Mouse (Mus musculus) brain, embryonic 14.5 days (tissue): ENCODE data around the gene Srpx2.

Experiments
- CTCF ChIP-seq: fragments of 200-500 bp; IDR thresholded peaks from 2 replicates; pipeline ENCODE4 v1.5.1; 2012; ENCODE audit warnings: inconsistent platforms, mild to moderate bottlenecking, moderate library complexity, borderline replicate concordance; ENCODE audit not compliant: insufficient read depth, insufficient read length; ENCODE audit errors: extremely low read depth
- POLR2A ChIP-seq: fragments of 200-500 bp; IDR thresholded peaks from 2 replicates; pipeline ENCODE4 v1.6.1; 2012; ENCODE audit warnings: mild to moderate bottlenecking, inconsistent platforms, borderline replicate concordance; ENCODE audit not compliant: poor library complexity, insufficient read depth, insufficient read length, severe bottlenecking; ENCODE audit errors: extremely low read depth

DNA sequence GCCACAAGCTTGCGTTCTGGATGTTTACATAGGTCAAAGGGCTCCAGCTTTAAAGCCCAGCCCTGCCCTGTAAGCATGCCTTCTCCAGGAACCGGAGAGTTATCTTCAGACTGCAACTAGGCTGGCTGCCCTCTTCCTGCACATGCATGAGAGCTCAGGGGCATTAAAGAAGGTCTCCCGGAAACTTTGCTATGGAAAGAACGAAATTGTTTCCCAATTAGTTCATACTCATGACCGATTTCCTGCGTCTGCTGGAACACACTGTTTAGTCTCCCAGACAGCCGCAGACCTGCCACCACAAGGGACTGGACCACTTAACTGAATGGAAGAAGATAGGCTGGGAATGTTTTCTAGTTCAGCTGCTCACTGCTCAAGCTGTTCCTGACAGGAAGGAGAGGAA lies 6.0 kb downstream of the Srpx2 start:
- no peak for TF ChIP-seq POLR2A
- TF ChIP-seq CTCF: no peak
